Mouse (Mus musculus) liver, embryonic 11.5 days (tissue): ENCODE measurements around the gene Ap1m1. TPM values are rescaled to one million over a fixed set of nuclear protein-coding genes. Genes with fewer than 3 reads are reported as not detected.
A peak's percentile ranks its signal among the peaks of the same experiment; 100 is the strongest.

Source experiments
- ATAC-seq: fragments of 200-750 bp; cut with Nextera tagmentation; replicated peaks from 2 replicates; pipeline ENCODE4 v1.8.0; 2017; ENCODE audit warnings: moderate number of reproducible peaks, mild to moderate bottlenecking, moderate TSS enrichment, moderate library complexity; ENCODE audit not compliant: low FRiP score
- DNase-seq: peaks from one replicate; pipeline ENCODE4 v3.0.0-alpha.2; 2017; ENCODE audit warnings: low spot score
- H3K27ac ChIP-seq: fragments of 300-500 bp; sonication (generic); 2 replicates; pipeline ENCODE4 v1.5.1; 2014; ENCODE audit warnings: mild to moderate bottlenecking, low read depth, low read length, control low read depth
- H3K27me3 ChIP-seq: fragments of 300-500 bp; sonication (generic); replicated peaks from 2 replicates; pipeline ENCODE4 v1.6.1; 2014; ENCODE audit warnings: low read length, mixed read lengths; ENCODE audit not compliant: control insufficient read depth, insufficient read depth
- H3K36me3 ChIP-seq: fragments of 300-500 bp; sonication (generic); 2 replicates; pipeline ENCODE4 v1.6.1; 2014; ENCODE audit warnings: mild to moderate bottlenecking, low read length, moderate library complexity, mixed read lengths; ENCODE audit not compliant: control insufficient read depth, insufficient read depth
- H3K4me1 ChIP-seq: fragments of 300-500 bp; sonication (generic); replicated peaks from 2 replicates; pipeline ENCODE4 v1.6.1; 2014; ENCODE audit warnings: low read length, mixed read lengths; ENCODE audit not compliant: control insufficient read depth, insufficient read depth
- H3K4me2 ChIP-seq: fragments of 300-500 bp; sonication (generic); 2 replicates; pipeline ENCODE4 v1.6.1; 2014; ENCODE audit warnings: mild to moderate bottlenecking, control low read depth, moderate library complexity
- H3K4me3 ChIP-seq: fragments of 300-500 bp; sonication (generic); 2 replicates; pipeline ENCODE4 v1.5.1; 2014; ENCODE audit warnings: low read depth, low read length, control low read depth
- H3K9ac ChIP-seq: fragments of 300-500 bp; sonication (generic); 2 replicates; pipeline ENCODE4 v1.6.1; 2014; ENCODE audit warnings: low read depth, low read length, control low read depth
- H3K9me3 ChIP-seq: fragments of 300-500 bp; sonication (generic); 2 replicates; pipeline ENCODE4 v1.6.1; 2016; ENCODE audit warnings: low read length, inconsistent platforms, mixed read lengths; ENCODE audit not compliant: control insufficient read depth
- whole genome bisulfite sequencing: fragments of 180-500 bp; shearing (Covaris S2); extraction: QIAGEN DNeasy Blood & Tissue Kit; methylation state at CpG from one replicate; pipeline ENCODE4 v1.1.7; 2014; 5-methylcytosine and 5-hydroxymethylcytosine counted together
- polyA plus RNA-seq: library from polyadenylated mRNA; unstranded; fragments of >200 nt; fragmentation: Nextera tagmentation; extraction: Ambion mirVana; gene quantifications from 2 replicates; pipeline ENCODE4 v1.2.1, GENCODE M21; 2014

The Ap1m1 gene
- polyA plus RNA-seq, 1 experiment from 2014 or later: 111 TPM

GRCm38 (mm10) chr8:72271691-72272090, 31.9 kb downstream of the Ap1m1 start:
- no peaks in the 10 kb centered on the region for H3K9me3 ChIP-seq
- H3K27me3 ChIP-seq: no peaks in the 10 kb centered on the region
- DNase-seq: no peak
- H3K4me3 ChIP-seq: no peak overlapping the region
- WGBS: 52% methylated on average over 3 of the region's 3 CpGs
- H3K9ac ChIP-seq: no peak overlapping the region
- H3K4me1 ChIP-seq: peaks cover 18% of the 10 kb centered on the region
- H3K36me3 ChIP-seq: no peaks in the 10 kb centered on the region
- no peak for ATAC-seq
- no peak overlapping the region for H3K27ac ChIP-seq
- no peak overlapping the region for H3K4me2 ChIP-seq

GRCm38 (mm10) chr8:72272361-72272760, 32.5 kb downstream of the Ap1m1 start:
- no peaks in the 10 kb centered on the region for H3K9me3 ChIP-seq
- WGBS: 14% methylated on average over 3 of the region's 3 CpGs
- no peak overlapping the region for H3K9ac ChIP-seq
- DNase-seq: no peak
- 0 out of 2 replicates have a peak, but pooled peaks have one; percentile 29 for ATAC-seq
- no peaks in the 10 kb centered on the region for H3K27me3 ChIP-seq
- no peak overlapping the region for H3K4me3 ChIP-seq
- no peak overlapping the region for H3K4me2 ChIP-seq
- no peak overlapping the region for H3K27ac ChIP-seq
- H3K4me1 ChIP-seq: peaks cover 24% of the 10 kb centered on the region
- H3K36me3 ChIP-seq: no peaks in the 10 kb centered on the region

- H3K4me2 ChIP-seq: no peak overlapping the region
- no peak for DNase-seq
- no peaks in the 10 kb centered on the region for H3K36me3 ChIP-seq
- H3K27ac ChIP-seq: no peak overlapping the region
- 81% methylated on average over 1 of the region's 1 CpGs for WGBS
- H3K4me3 ChIP-seq: no peak overlapping the region
- ATAC-seq: no peak
- H3K27me3 ChIP-seq: no peaks in the 10 kb centered on the region
- no peaks in the 10 kb centered on the region for H3K9me3 ChIP-seq
- H3K4me1 ChIP-seq: peaks cover 26% of the 10 kb centered on the region
- H3K9ac ChIP-seq: no peak overlapping the region
Measured at GRCm38 (mm10) chr8:72273111-72273770, 33.4 kb downstream of the Ap1m1 start.

DNA sequence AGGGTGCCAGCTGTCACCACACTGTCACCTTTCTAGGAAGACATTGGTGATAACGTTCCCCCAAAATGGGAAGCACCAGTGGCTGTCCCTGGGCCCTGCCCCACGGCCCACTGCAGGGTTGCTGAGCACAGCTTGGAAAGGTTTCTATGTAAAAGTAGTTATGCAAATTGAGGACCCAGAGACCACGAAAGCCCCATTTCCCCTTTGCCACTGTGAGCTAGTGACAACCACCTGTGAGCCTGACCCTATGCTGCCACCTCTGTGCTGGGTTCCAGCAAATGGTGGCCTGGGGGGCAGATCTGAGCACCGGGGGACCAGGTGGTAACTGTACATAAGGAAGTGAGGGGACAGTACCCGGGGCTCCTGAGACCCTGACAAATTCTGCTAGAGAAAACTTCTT, 34.0 kb downstream of the Ap1m1 start:
- DNase-seq (no peak), ATAC-seq (no peak)
- no peak overlapping the region for H3K4me2 ChIP-seq
- peaks cover 21% of the 10 kb centered on the region for H3K4me1 ChIP-seq
- H3K9me3 ChIP-seq: no peaks in the 10 kb centered on the region
- WGBS: 60% methylated on average over 5 of the region's 5 CpGs
- no peaks in the 10 kb centered on the region for H3K36me3 ChIP-seq
- H3K27me3 ChIP-seq: no peaks in the 10 kb centered on the region
- H3K9ac ChIP-seq: no peak overlapping the region
- H3K27ac ChIP-seq: no peak overlapping the region
- no peak overlapping the region for H3K4me3 ChIP-seq

DNA sequence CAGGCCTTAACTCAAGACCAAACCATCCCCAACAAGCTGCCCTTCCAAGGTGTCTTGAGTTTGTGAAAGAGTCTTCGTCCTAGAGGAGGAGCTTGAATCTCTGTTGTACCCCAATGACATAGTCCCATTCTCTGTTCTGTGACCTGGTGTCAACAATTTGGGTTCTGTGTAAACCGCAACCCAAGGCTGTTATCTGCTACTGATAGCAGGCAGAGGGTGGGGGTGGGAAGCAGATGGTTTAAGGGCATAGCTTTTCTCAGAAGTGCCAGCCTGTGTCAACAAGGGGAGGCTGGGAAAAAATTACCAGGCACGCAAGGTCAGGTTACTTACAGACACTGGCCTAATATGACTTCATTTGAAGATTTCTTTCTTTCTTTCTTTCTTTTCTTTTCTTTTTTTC, 37.4 kb downstream of the Ap1m1 start:
- no peak overlapping the region for H3K4me3 ChIP-seq
- H3K4me1 ChIP-seq: peaks cover 15% of the 10 kb centered on the region
- no peaks in the 10 kb centered on the region for H3K36me3 ChIP-seq
- no peak overlapping the region for H3K9ac ChIP-seq
- WGBS: 22% methylated on average over 3 of the region's 3 CpGs
- H3K27me3 ChIP-seq: no peaks in the 10 kb centered on the region
- H3K27ac ChIP-seq: no peak overlapping the region
- no peaks in the 10 kb centered on the region for H3K9me3 ChIP-seq
- DNase-seq (no peak), ATAC-seq (peak; percentile 67)
- no peak overlapping the region for H3K4me2 ChIP-seq

GRCm38 (mm10) chr8:72279151-72279550, 39.3 kb downstream of the Ap1m1 start:
- Histone ChIP-seq H3K27ac (no peak overlapping the region), H3K36me3 (no peaks in the 10 kb centered on the region), H3K9ac (no peak overlapping the region), H3K9me3 (no peaks in the 10 kb centered on the region), H3K4me3 (no peak overlapping the region), H3K27me3 (no peaks in the 10 kb centered on the region), H3K4me2 (no peak overlapping the region), H3K4me1 (peaks cover 19% of the 10 kb centered on the region)
- DNase-seq (no peak), ATAC-seq (no peak)
- WGBS: 76% methylated on average over 7 of the region's 7 CpGs

DNA sequence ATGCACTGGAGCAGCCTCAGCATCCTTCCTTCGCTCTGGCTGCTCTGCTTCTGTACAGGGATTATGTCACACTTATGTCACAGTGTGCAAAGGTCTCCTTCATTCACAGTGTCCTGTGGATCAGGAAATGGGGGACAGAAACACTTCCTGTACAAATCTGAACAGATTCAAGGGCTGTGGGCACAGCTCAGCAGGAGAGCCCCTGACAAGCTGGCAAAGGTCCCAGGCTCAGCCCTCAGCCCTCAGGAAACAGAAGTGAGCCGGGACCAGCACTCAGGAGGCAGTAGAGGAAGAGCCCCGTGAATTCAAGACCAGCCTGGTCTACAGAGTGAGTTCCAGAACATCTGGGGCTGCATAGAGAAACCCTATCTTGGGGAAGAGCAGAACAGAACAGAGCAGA, 41.8 kb downstream of the Ap1m1 start:
- peaks cover 18% of the 10 kb centered on the region for H3K4me1 ChIP-seq
- no peak overlapping the region for H3K4me3 ChIP-seq
- DNase-seq (no peak), ATAC-seq (no peak)
- H3K4me2 ChIP-seq: no peak overlapping the region
- no peaks in the 10 kb centered on the region for H3K9me3 ChIP-seq
- no peak overlapping the region for H3K9ac ChIP-seq
- H3K27me3 ChIP-seq: no peaks in the 10 kb centered on the region
- no peak overlapping the region for H3K27ac ChIP-seq
- no peaks in the 10 kb centered on the region for H3K36me3 ChIP-seq
- WGBS: 31% methylated on average over 3 of the region's 3 CpGs

DNA sequence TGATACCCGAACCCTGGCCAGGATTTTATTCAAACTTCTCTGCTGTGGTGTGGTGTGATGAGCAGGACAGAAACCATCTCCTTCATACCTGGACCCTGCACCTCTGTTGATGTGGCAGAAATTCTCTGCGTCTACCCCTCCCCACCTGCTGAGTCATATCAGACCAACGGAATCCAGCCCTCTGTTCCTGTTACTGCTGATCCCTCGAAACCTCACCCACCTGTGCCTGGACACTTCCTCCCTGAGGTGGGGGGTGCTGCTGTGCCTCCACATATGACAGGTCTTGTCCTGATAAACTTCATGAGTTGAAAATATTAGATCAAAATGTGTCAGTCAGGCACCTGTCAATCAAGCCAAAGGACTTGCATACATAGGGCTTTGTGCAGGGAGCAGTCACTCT, 45.5 kb downstream of the Ap1m1 start:
- Histone ChIP-seq H3K9ac (no peak overlapping the region), H3K9me3 (no peaks in the 10 kb centered on the region), H3K27ac (no peak overlapping the region), H3K4me3 (no peak overlapping the region), H3K27me3 (no peaks in the 10 kb centered on the region), H3K4me2 (no peak overlapping the region), H3K4me1 (peaks cover 7% of the 10 kb centered on the region), H3K36me3 (no peaks in the 10 kb centered on the region)
- 39% methylated on average over 4 of the region's 4 CpGs for WGBS
- no peak for ATAC-seq
- DNase-seq: no peak

GRCm38 (mm10) chr8:72289051-72289450, 49.2 kb downstream of the Ap1m1 start:
- Histone ChIP-seq H3K4me3 (no peak overlapping the region), H3K27me3 (no peaks in the 10 kb centered on the region), H3K36me3 (no peaks in the 10 kb centered on the region), H3K4me2 (no peak overlapping the region), H3K4me1 (no peaks in the 10 kb centered on the region), H3K27ac (no peak overlapping the region), H3K9ac (no peak overlapping the region), H3K9me3 (no peaks in the 10 kb centered on the region)
- no peak for ATAC-seq
- DNase-seq: no peak
